Mouse (Mus musculus): ENCODE data around the gene Hrc. TPM values are rescaled to one million over a fixed set of nuclear protein-coding genes. Genes with fewer than 3 reads are reported as not detected.

Gene Hrc
- total and polyA plus RNA-seq, 3 experiments = 0.10 to 0.21 TPM; not detected in 1

DNA sequence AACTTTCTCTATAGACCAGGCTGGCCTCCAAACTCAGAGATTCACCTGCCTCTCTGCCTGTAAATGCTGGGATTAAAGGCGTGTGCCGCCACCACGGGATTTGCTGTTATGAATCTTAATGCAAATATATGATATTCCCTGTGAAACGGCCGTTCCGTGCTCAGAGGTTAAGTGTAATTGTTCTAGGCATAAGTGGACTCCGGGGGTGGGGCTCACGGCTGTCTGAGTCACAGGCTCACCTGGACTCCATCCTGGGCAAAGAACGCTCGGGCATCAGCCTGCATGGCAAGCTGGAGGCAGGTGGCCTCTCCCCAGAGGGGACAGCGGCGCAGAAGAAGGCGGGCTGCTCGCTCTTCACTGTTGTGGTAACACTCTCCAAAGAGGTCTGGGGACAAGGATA is 18.6 kb upstream of the Hrc start:
- Histone ChIP-seq H3K27ac (ENCODE audit: insufficient read depth, low read depth) (no peak overlapping the region), H3K9ac (ENCODE audit: insufficient read depth, low read depth) (no peak overlapping the region), H3K4me1 (ENCODE audit: control insufficient read depth in 1 of 2, insufficient read depth in 2 of 2) (0 out of 4 replicates have a peak, but pooled peaks cover 0 to 2% of the 10 kb centered on the region in 2 experiments), H3K4me3 (replicated peaks in 1 of 3; ENCODE audit: low read depth in 2 of 3, low read length in 2 of 3, poor library complexity in 1 of 3) (no peak overlapping the region), H3K79me2 (replicated peaks; ENCODE audit: control insufficient read depth, extremely low read depth, insufficient read depth, poor library complexity, severe bottlenecking) (no peaks in the 10 kb centered on the region), H3K27me3 (replicated peaks) (no peaks in the 10 kb centered on the region), H3K36me3 (replicated peaks in 1 of 2; ENCODE audit: control insufficient read depth in 1 of 2, insufficient read depth in 1 of 2, low read length in 1 of 2) (peaks cover 0 to 12% of the 10 kb centered on the region in 2 experiments), H3K9me3 (replicated peaks; ENCODE audit: low read length) (no peaks in the 10 kb centered on the region), H3K4me2 (ENCODE audit: insufficient read depth, low read depth, poor library complexity, severe bottlenecking) (no peak overlapping the region)
- dilution Hi-C loops (cut with MboI; ENCODE audit: extremely low pct_ligation_motif_present, extremely low pct_unique_long_range_greater_than_20kb, low sequenced_read_pairs) = no loop called here
- no peak for DNase-seq (ENCODE audit: extremely low read depth)
- in situ Hi-C loops (cut with MboI; ENCODE audit: low pct_ligation_motif_present, low pct_unique_long_range_greater_than_20kb, low sequenced_read_pairs) = no loop called here
- TF ChIP-seq MYC (IDR thresholded peaks at IDR 0.05; ENCODE audit: low read depth, low read length) = no peak
- TF ChIP-seq MAX (IDR thresholded peaks at IDR 0.05; ENCODE audit: low read length) = no peak
- no peak for TF ChIP-seq HCFC1 (IDR thresholded peaks at IDR 0.05; ENCODE audit: low read depth, low read length)
- TF ChIP-seq RAD21 (IDR thresholded peaks at IDR 0.05; ENCODE audit: low read depth, low read length) = no peak
- no peak for TF ChIP-seq ZC3H11A (IDR thresholded peaks at IDR 0.05; ENCODE audit: low read depth, low read length)
- no peak for TF ChIP-seq ZMIZ1 (IDR thresholded peaks at IDR 0.05; ENCODE audit: low read depth, low read length)
- no peak for TF ChIP-seq POLR2A (IDR thresholded peaks at IDR 0.05; ENCODE audit: low read depth, low read length)

DNA sequence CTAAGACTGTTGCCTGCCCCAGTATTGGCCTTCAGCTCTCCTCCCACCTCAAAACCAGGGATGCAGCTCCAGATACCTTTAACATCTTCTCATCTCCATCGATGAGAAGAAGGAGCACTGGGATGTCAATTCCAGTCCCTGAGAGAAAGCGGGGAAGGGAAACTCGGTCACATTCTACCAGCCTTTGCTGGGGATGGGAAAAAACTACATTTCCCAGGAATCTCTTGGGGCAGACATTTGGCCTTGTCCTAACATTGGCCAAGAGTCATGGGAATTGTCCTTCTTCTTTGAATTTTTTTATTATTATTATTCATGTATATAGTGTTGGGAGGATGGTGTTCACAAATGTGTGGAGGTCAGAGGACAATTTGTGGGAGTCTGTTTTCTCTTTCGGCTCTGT is 12.8 kb upstream of the Hrc start:
- no peaks in the 10 kb centered on the region for H3K4me1 ChIP-seq (ENCODE audit: control insufficient read depth in 1 of 2, insufficient read depth in 2 of 2)
- no peak overlapping the region for H3K4me2 ChIP-seq (ENCODE audit: insufficient read depth, low read depth, poor library complexity, severe bottlenecking)
- no peaks in the 10 kb centered on the region for H3K27me3 ChIP-seq (replicated peaks)
- dilution Hi-C loops (cut with MboI; ENCODE audit: extremely low pct_ligation_motif_present, extremely low pct_unique_long_range_greater_than_20kb, low sequenced_read_pairs) = no loop called here
- in situ Hi-C loops (cut with MboI; ENCODE audit: low pct_ligation_motif_present, low pct_unique_long_range_greater_than_20kb, low sequenced_read_pairs) = no loop called here
- H3K9me3 ChIP-seq (replicated peaks; ENCODE audit: low read length) = peaks cover 17% of the 10 kb centered on the region
- no peak overlapping the region for H3K4me3 ChIP-seq (replicated peaks in 1 of 3; ENCODE audit: low read depth in 2 of 3, low read length in 2 of 3, poor library complexity in 1 of 3)
- peaks cover 0 to 19% of the 10 kb centered on the region in 2 experiments for H3K36me3 ChIP-seq (replicated peaks in 1 of 2; ENCODE audit: control insufficient read depth in 1 of 2, insufficient read depth in 1 of 2, low read length in 1 of 2)
- H3K9ac ChIP-seq (ENCODE audit: insufficient read depth, low read depth) = no peak overlapping the region
- H3K27ac ChIP-seq (ENCODE audit: insufficient read depth, low read depth) = no peak overlapping the region
- DNase-seq (ENCODE audit: extremely low read depth) = no peak
- no peak for TF ChIP-seq SIN3A (IDR thresholded peaks at IDR 0.05; ENCODE audit: low read length)
- no peak for TF ChIP-seq KAT2A (IDR thresholded peaks at IDR 0.05; ENCODE audit: insufficient replicate concordance, low read length)
- TF ChIP-seq CHD1 (IDR thresholded peaks at IDR 0.05; ENCODE audit: low read depth, low read length) = no peak
- TF ChIP-seq IRF4 (IDR thresholded peaks at IDR 0.05; ENCODE audit: low read depth, low read length) = no peak
- no peak for TF ChIP-seq ZC3H11A (IDR thresholded peaks at IDR 0.05; ENCODE audit: low read depth, low read length)
- no peak for TF ChIP-seq ZMIZ1 (IDR thresholded peaks at IDR 0.05; ENCODE audit: low read depth, low read length)
- TF ChIP-seq POLR2AphosphoS2 (IDR thresholded peaks at IDR 0.05; ENCODE audit: low read depth, low read length) = no peak
- TF ChIP-seq EP300 (IDR thresholded peaks at IDR 0.05; ENCODE audit: low read length) = no peak
- no peak for TF ChIP-seq ZNF384 (IDR thresholded peaks at IDR 0.05; ENCODE audit: low read depth, low read length)
- TF ChIP-seq MAZ (IDR thresholded peaks at IDR 0.05; ENCODE audit: low read depth, low read length) = no peak
- no peak for TF ChIP-seq CTCF (conservative IDR thresholded peaks at IDR 0.05 in 1 of 2, IDR thresholded peaks at IDR 0.05 in 1 of 2; ENCODE audit: low read depth in 2 of 2, low read length in 2 of 2)
- H3K79me2 ChIP-seq (replicated peaks; ENCODE audit: control insufficient read depth, extremely low read depth, insufficient read depth, poor library complexity, severe bottlenecking) = no peaks in the 10 kb centered on the region
